Mouse (Mus musculus) CH12F3 (cell line): ENCODE measurements around the gene Spi1.

Experiments
- in situ Hi-C: fragments of 300-500 bp; cut with MboI; formaldehyde crosslinking; loops from 2 replicates; pipeline ENCODE4 v1.14.3; 2020; ENCODE audit warnings: low sequenced_read_pairs

Gene Spi1

GRCm38 (mm10) chr2:91120261-91120671, 38.1 kb downstream of the Spi1 start:
- in situ Hi-C loops = no loop called here

- in situ Hi-C loops = no loop called here
Measured at GRCm38 (mm10) chr2:91121011-91121410, 38.8 kb downstream of the Spi1 start.

- in situ Hi-C loops = no loop called here
Measured at GRCm38 (mm10) chr2:91121497-91121896, 39.3 kb downstream of the Spi1 start.

DNA sequence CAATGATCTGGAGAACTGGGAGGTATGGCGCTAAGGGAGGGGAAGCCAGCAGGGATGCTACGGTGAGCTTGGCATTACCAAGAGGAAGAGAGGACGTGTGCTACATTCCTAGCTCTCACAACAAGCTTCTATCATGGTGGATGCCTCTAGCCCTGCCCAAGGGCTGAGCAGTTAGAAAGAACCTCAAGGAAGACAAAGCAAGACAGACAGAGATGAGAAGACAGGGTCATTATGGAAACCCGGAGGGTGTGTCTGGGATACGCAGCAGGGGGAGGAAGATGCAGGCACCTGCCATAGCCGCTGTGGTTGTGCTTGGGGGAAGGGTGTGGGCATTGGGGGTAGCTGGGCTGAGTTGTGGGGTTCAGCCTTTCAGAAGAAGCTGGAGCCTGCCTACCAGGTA, 41.3 kb downstream of the Spi1 start:
- in situ Hi-C loops = no loop called here

DNA sequence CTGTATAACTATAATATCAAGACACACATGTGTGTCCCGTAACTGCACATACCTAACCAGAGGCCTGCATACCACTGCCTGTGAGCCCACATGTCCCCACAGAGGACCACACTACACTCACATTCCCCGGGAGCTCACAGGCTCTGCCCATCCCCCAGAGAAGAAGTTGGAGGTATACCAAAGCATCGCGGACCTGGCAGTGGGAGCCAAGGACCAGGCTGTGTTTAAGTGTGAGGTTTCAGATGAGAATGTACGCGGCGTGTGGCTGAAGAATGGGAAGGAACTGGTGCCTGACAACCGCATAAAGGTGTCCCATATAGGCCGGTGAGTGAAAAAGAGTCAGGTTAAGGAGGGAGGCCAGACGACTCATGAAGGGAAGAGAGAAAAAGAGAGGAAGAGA, 42.9 kb downstream of the Spi1 start:
- in situ Hi-C loops = no loop called here

DNA sequence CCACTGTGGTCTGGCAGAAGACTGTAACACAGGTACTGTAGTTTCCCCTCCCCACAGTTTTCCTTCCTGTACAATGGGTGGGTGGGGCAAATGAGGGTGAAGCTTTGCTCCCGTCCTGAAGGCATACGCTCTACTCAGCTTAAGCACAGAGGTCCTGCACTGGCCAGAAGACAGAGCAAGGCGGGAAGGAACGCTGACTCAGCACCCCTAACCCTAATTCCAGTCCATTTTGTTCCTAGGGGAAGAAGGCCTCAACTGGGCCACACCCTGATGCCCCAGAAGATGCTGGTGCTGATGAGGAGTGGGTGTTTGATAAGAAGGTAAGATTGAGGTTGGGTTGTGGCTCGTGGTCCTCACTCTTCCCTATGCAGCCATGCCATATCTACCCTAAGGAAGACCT, 46.6 kb downstream of the Spi1 start:
- in situ Hi-C loops = no loop called here

- in situ Hi-C loops = no loop called here
Measured at GRCm38 (mm10) chr2:91130126-91130525, 47.9 kb downstream of the Spi1 start.

DNA sequence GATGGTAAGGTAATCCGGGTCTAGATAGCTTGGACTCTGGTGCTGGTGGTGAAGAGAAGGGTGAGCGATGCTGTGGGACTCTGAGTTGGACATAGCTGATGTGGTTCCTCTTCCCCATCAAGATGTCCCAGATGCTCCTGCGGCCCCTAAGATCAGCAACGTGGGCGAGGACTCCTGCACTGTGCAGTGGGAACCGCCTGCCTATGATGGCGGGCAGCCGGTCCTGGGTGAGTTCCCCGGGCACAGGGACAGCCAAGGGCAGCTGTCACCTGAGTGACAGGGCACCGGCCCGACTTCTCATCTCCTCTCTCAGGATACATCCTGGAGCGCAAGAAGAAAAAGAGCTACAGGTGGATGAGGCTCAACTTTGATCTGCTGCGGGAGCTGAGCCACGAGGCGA, 49.1 kb downstream of the Spi1 start:
- in situ Hi-C loops = no loop called here

GRCm38 (mm10) chr2:91132035-91132434, 49.8 kb downstream of the Spi1 start:
- in situ Hi-C loops = no loop called here

DNA sequence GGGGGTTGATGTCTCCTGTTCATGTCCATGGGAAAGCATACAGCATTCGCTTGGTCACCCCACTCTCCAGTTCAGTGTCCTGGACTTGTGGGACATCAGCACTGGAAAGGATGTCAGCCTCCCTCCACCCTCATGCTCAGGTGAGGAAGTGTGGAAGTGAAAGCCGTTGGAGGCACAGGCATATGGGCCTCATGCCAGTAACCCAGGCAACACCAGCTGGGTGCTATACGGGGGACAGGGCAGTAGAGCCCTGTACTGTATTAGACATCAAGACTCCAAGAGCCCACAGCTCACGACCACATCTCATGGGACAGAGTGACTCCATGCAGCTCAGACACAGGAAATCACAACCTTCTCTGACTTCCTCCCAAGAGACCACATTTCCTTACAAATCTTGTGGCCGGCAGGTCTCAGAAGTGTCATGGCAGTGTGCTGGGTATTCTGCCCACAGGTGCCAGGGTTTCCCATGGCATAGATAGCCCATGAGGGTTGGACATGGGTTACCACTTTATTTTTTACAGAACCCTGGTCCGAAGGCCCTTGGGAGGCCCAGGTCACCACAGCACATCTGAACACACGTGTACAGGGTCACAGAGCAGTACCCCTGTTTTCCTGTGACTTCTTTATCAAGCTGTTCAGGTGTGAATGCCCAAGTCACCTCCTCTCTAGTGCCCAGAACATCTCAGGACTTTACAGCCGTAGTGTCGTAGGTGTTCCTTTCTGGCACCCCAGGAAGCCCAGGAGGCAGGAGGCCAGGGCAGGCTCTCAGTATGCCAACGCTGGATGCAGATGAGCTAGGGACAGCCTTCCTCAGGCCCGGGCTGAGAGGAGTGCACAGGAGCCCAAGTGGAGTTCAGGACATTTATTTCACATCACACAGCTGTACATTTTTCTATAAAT, 54.6 kb downstream of the Spi1 start:
- in situ Hi-C loops = no loop called here

- in situ Hi-C loops = no loop called here
Measured at GRCm38 (mm10) chr2:91137481-91137880, 55.3 kb downstream of the Spi1 start.

GRCm38 (mm10) chr2:91139311-91139710, 57.1 kb downstream of the Spi1 start:
- in situ Hi-C loops = no loop called here

DNA sequence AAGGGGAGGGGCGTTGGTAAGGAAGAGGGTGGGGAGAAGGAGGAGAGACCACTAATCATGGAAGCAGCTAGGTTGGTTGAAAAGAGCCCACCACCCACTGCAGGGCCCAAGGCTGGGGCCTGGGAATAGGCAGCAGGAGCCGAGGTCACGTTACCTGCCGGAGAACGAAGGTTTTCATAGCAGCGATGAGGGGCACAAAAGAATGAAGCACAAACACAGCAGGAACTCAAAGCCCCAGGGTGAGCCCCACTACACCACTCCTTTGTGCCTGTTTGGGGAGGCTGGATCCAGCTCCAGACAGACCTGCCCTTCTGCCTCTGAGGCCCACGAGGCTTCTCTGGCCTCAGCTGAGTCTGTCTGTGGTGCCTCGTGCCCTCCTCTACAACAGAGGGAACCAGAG, 57.6 kb downstream of the Spi1 start:
- in situ Hi-C loops = no loop called here

GRCm38 (mm10) chr2:91142920-91143319, 60.7 kb downstream of the Spi1 start:
- in situ Hi-C loops = no loop called here

- in situ Hi-C loops = no loop called here
Measured at GRCm38 (mm10) chr2:91143401-91143800, 61.2 kb downstream of the Spi1 start.

GRCm38 (mm10) chr2:91148101-91148500, 65.9 kb downstream of the Spi1 start:
- in situ Hi-C loops = no loop called here

- in situ Hi-C loops = no loop called here
Measured at GRCm38 (mm10) chr2:91151331-91151730, 69.1 kb downstream of the Spi1 start.

GRCm38 (mm10) chr2:91152885-91153377, 70.7 kb downstream of the Spi1 start:
- in situ Hi-C loops = no loop called here

GRCm38 (mm10) chr2:91154091-91154490, 71.9 kb downstream of the Spi1 start:
- in situ Hi-C loops = no loop called here

DNA sequence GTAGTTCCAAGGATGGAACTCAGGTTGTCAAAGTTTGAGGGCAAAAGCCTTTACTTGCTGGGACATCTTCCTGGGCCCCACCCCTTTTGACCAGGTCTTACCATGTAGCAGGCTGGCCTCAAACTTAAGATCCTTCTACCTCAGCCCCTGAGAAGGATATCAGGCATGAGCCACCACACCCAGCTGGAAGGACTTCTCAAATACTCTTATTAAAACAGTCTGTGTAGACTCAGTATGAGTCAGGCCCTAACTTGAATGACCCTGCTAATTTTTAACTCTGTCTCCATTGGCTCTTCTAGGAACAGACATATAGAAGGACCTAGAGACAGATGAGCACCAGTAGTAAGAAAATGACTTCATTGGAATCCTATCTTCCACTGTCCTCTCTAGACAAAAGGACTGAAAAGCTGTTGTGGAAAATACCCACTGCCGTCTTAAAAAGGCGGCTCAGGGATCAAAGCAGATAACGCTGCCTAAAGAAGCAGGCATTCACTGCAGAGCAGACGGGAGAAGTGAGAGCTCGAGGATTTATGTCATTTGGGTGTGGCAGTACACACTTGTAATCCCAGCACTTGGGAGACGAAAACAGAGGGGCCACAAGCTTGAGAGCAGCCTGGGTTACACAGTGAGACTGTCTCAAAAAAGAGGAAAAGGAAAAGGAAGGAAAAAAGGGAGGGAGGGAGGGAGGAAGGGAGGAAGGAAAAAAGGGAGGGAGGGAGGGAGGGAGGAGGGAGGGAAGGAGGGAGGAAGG, 75.0 kb downstream of the Spi1 start:
- in situ Hi-C loops = no loop called here

DNA sequence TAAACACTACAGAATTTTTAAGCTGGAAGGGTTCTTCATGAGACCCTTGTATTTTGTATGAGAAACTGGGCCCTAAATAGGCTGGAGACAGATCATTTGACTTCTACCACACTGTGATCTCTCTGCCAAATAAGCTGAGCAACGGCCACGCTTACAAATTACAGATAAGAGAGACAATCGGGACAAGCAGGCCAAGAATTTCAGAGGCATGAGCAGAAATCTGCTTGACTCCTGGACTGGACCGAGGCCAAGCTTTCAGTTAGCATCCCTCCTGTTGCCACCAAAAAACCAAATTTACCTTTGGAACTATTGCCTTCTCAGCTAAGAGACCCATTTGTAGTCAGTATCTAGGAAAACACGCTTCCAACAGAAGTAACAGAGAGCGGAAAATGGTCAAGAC, 78.4 kb downstream of the Spi1 start:
- in situ Hi-C loops = no loop called here

DNA sequence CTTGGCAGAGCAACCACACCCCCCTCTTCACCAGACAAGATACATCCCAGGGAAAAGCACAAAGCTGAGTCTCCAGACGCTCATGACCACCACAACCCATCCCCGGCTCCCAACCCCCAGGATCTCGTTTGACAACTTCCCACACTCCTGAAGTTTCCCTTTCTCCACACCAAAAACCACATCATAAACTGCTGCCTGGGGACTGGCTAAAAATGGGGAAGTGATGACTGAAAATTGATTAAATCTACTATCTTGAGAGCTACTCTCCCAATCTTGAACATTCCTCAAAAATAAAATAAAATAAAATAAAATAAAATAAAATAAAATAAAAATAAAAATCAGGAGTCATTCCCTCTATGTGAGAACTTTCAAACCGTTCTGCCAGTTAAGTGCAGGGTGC, 80.8 kb downstream of the Spi1 start:
- in situ Hi-C loops = no loop called here
